Mouse (Mus musculus) heart, embryonic 16.5 days (tissue): Measurements from ENCODE around the gene Agfg2. TPM values are rescaled to one million over a fixed set of nuclear protein-coding genes. Genes with fewer than 3 reads are reported as not detected.
A peak's percentile ranks its signal among the peaks of the same experiment; 100 is the strongest.

Experiments used
- ATAC-seq: fragments of 200-750 bp; cut with Nextera tagmentation; replicated peaks from 2 replicates; pipeline ENCODE4 v1.8.0; 2017; ENCODE audit warnings: moderate number of reproducible peaks; ENCODE audit not compliant: insufficient read depth, low FRiP score; ENCODE audit errors: extremely low read depth
- H3K27ac ChIP-seq: fragments of 300-500 bp; sonication (generic); 2 replicates; pipeline ENCODE4 v1.5.1; 2014; ENCODE audit warnings: mild to moderate bottlenecking, low read length, control low read depth, moderate library complexity
- H3K27me3 ChIP-seq: fragments of 300-500 bp; sonication (generic); 2 replicates; pipeline ENCODE4 v1.6.1; 2014; ENCODE audit warnings: low read length, mixed read lengths; ENCODE audit not compliant: control insufficient read depth, insufficient read depth
- H3K36me3 ChIP-seq: fragments of 300-500 bp; sonication (generic); 2 replicates; pipeline ENCODE4 v1.6.1; 2014; ENCODE audit not compliant: control insufficient read depth, insufficient read depth
- H3K4me1 ChIP-seq: fragments of 300-500 bp; sonication (generic); 2 replicates; pipeline ENCODE4 v1.6.1; 2014; ENCODE audit warnings: low read length, mixed read lengths; ENCODE audit not compliant: control insufficient read depth, insufficient read depth
- H3K4me2 ChIP-seq: fragments of 300-500 bp; sonication (generic); 2 replicates; pipeline ENCODE4 v1.6.1; 2014; ENCODE audit warnings: low read depth, mild to moderate bottlenecking, control low read depth, low read length
- H3K4me3 ChIP-seq: fragments of 300-500 bp; sonication (generic); 2 replicates; pipeline ENCODE4 v1.5.1; 2014; ENCODE audit warnings: mild to moderate bottlenecking, control low read depth, low read length
- H3K9ac ChIP-seq: fragments of 300-500 bp; sonication (generic); 2 replicates; pipeline ENCODE4 v1.6.1; 2014; ENCODE audit warnings: low read length, control low read depth
- H3K9me3 ChIP-seq: fragments of 300-500 bp; sonication (generic); replicated peaks from 2 replicates; pipeline ENCODE4 v1.6.1; 2016; ENCODE audit warnings: low read length; ENCODE audit not compliant: control insufficient read depth
- WGBS: fragments of 180-500 bp; shearing (Covaris S2); extraction: QIAGEN DNeasy Blood & Tissue Kit; methylation state at CpG from one replicate; pipeline ENCODE4 v1.1.7; 2014; 5-methylcytosine and 5-hydroxymethylcytosine counted together
- polyA plus RNA-seq: library from polyadenylated mRNA; unstranded; fragments of >200 nt; fragmentation: Nextera tagmentation; extraction: Ambion mirVana; gene quantifications from 2 replicates; pipeline ENCODE4 v1.2.1, GENCODE M21; 2015

Agfg2 gene
- polyA plus RNA-seq, 1 experiment from 2014 or later = 21.0 TPM

DNA sequence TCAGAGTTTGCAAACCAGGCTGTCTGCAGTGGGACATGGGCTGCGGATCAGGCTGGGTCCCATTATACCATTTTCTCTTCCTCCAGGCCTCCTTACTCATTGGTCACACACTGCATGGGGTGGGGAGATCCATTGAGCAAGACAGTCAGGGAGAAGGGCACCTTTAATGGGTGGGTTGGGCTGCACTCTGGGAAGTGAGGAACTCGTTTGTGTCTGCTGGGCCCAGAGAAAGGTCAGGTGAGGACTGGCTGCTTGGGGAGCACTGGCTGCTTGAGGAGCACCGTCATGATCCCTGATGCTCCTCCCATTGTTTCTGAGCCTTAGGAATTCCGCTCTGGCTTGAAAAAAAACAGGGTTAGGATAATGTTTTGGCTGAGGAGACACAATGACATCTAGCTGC is 41.6 kb downstream of the Agfg2 start:
- H3K9me3 ChIP-seq = no peaks in the 10 kb centered on the region
- 66% methylated on average over 4 of the region's 4 CpGs for WGBS
- H3K9ac ChIP-seq = no peak overlapping the region
- H3K4me1 ChIP-seq = peaks cover 9% of the 10 kb centered on the region; the same call in 1 of the 2 replicates
- peaks cover 37% of the 10 kb centered on the region for H3K36me3 ChIP-seq
- peaks cover 25% of the 10 kb centered on the region for H3K27me3 ChIP-seq
- no peak overlapping the region for H3K27ac ChIP-seq
- ATAC-seq = no peak
- no peak overlapping the region for H3K4me2 ChIP-seq
- no peak overlapping the region for H3K4me3 ChIP-seq

DNA sequence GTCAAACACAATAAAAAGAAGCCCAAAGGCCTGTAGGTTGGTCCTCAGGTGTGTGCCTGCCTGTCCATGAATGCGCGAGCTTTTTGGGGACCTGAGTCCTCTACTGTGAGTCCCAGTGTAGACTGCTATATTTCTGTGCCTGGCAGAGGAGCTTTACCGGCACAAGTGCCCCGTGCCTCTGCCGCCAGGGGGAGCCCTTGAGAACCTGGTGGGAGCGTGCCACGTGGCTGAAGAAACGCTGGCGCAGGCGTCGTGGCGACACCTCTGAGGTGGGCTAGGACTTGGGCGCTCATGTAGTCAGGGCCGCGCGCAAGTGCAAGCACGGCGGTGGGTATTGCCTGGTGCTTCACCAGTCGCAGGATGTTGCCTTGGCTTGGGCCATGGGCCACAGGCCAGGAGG is 43.5 kb downstream of the Agfg2 start, which contains the start of gene Sap25:
TSS of gene Sap25 (plus strand) at position 281 of the 400 bp plus-strand sequence.
- Histone ChIP-seq H3K9me3 (no peaks in the 10 kb centered on the region), H3K27ac (no peak within 1 kb of the TSS), H3K36me3 (peaks cover 54% of the 10 kb centered on the region), H3K27me3 (peaks cover 21% of the 10 kb centered on the region), H3K4me2 (no peak within 1 kb of the TSS), H3K4me1 (peaks cover 9% of the 10 kb centered on the region; the same call in 1 of the 2 replicates), H3K4me3 (no peak within 1 kb of the TSS), H3K9ac (no peak within 1 kb of the TSS)
- ATAC-seq = no peak
- WGBS = 88% methylated on average over 19 of the region's 19 CpGs

DNA sequence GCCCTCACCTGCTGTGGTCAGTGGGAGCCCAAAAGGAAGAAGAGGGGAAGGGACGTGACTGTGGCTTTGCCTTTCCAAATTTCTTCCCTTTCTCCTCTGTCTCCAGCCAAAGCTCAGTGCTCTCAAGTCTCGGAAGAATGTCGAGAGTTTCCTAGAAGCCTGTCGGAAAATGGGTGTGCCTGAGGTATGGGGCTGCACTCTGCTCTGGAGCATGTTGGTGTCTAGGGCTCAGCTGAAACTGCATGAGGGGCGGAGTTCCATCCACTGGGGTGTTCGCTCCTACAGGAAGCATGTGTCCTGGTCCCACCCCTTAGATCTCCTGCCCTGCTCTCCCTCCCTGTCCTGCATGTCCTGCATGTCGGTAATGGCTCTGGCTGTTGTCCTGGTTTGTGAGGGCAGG is 45.1 kb downstream of the Agfg2 start:
- peaks cover 3% of the 10 kb centered on the region; the same call in 1 of the 2 replicates for H3K4me1 ChIP-seq
- peaks cover 64% of the 10 kb centered on the region for H3K36me3 ChIP-seq
- ATAC-seq = no peak
- H3K9me3 ChIP-seq = no peaks in the 10 kb centered on the region
- no peak overlapping the region for H3K4me2 ChIP-seq
- 63% methylated on average over 7 of the region's 7 CpGs for WGBS
- no peak overlapping the region for H3K27ac ChIP-seq
- H3K27me3 ChIP-seq = peaks cover 7% of the 10 kb centered on the region
- no peak overlapping the region for H3K4me3 ChIP-seq
- H3K9ac ChIP-seq = no peak overlapping the region

DNA sequence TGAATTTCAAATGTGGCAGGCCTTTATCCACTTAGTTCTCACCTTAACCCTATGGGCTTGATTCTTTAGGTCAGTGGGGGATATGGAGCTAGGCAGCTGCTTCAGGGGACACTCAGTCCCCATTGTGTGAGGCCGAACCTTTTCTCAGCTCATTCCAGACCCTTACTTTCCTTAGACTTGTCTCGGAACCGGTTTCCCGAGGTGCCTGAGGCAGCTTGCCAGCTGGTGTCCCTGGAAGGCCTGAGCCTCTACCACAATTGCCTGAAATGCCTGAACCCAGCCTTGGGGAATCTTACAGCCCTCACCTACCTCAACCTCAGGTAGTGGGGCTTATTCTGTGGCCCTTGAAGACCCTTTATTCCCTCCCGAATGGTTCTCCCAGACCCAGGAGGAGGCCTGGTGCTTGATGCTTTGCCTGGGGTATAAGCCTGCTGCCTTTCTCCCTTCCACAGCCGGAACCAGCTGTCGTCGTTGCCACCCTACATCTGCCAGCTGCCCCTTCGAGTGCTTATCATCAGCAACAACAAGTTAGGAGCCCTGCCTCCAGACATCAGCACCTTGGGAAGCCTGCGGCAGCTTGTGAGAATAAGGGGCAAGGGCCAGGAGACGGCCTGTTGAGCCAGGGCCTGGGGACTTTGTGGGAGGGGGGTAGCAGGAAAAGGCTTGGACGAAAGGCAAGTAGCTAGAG is 51.0 kb downstream of the Agfg2 start:
- H3K9me3 ChIP-seq = no peaks in the 10 kb centered on the region
- H3K9ac ChIP-seq = no peak overlapping the region
- no peaks in the 10 kb centered on the region for H3K27me3 ChIP-seq
- no peak for ATAC-seq
- H3K4me2 ChIP-seq = no peak overlapping the region
- H3K4me1 ChIP-seq = peaks cover 22% of the 10 kb centered on the region
- no peak overlapping the region for H3K4me3 ChIP-seq
- WGBS = 66% methylated on average over 12 of the region's 12 CpGs
- no peak overlapping the region for H3K27ac ChIP-seq
- H3K36me3 ChIP-seq = peaks cover 38% of the 10 kb centered on the region

DNA sequence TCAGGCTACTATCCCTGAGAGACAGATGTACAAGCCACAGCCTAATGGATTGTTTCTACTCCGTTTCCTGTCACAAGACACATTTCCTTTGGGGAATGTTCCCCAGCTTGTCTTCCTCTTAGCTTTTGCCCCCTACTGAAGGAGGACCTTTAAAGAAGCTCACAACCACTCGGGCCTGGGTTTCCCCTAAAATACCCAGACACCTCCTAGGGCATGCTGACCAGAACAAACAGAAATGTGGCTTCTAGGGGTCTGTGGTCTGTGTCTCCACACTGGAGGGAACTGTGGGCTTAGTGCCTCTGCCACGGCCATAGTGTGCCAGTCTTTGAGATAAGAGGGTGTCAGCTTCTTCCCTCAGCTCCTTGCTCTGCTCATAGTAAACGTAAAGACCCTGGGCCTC is 52.9 kb downstream of the Agfg2 start:
- Histone ChIP-seq H3K27ac (peak overlapping the region; percentile 91), H3K36me3 (peaks cover 19% of the 10 kb centered on the region), H3K9ac (peak overlapping the region; percentile 89), H3K9me3 (no peaks in the 10 kb centered on the region), H3K4me1 (peaks cover 25% of the 10 kb centered on the region), H3K4me3 (peak overlapping the region; percentile 84), H3K4me2 (peak overlapping the region; percentile 91), H3K27me3 (no peaks in the 10 kb centered on the region)
- 36% methylated on average over 4 of the region's 4 CpGs for WGBS
- no peak for ATAC-seq

DNA sequence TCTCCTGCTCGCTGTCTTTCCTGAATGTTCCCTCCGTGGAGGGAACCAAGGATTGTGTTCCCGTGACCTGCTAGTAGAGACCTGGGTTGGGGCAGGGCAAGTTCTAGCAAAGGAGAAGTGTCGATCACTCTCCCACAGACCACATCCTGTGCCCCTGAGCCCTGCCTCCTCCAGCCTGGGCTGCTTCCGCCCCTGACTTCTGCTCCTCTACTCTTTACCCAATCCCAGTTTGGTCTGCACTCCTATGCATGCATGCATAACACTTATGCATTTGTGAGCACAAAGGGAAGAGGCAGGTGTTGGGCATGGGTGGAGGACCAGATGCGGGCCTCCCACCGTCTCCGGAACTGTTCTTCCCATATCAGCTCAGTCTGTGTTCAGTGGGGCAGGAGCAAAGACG is 53.4 kb downstream of the Agfg2 start:
- 46% methylated on average over 9 of the region's 9 CpGs for WGBS
- Histone ChIP-seq H3K27me3 (no peaks in the 10 kb centered on the region), H3K36me3 (peaks cover 15% of the 10 kb centered on the region), H3K9ac (peak overlapping the region; percentile 89), H3K4me1 (peaks cover 25% of the 10 kb centered on the region), H3K9me3 (no peaks in the 10 kb centered on the region), H3K4me3 (peak overlapping the region; percentile 84), H3K4me2 (peak overlapping the region; percentile 91), H3K27ac (peak overlapping the region; percentile 91)
- no peak for ATAC-seq

DNA sequence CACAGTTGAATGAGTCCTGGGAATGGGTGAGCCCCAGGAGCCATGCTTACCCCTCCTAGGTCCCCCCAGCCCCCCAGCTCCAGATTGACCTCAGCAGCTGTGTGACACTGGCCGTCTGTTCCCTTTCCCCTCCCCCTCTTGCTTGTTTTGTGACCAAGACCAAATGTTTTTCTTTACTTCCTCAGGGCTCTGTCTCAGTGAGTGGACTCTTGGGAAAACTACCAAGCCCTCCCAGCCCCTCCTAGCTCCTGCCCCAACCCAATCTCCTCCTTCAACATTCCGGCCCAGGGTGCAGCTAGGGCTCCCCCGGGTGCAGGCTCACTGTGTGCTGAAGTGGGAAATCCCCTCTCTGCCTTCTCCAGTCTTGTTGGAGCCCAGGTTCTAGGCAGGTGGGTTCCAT is 53.9 kb downstream of the Agfg2 start:
- H3K27ac ChIP-seq = peak overlapping the region; percentile 91
- no peaks in the 10 kb centered on the region for H3K27me3 ChIP-seq
- peaks cover 25% of the 10 kb centered on the region for H3K4me1 ChIP-seq
- 29% methylated on average over 3 of the region's 3 CpGs for WGBS
- ATAC-seq = no peak
- peak overlapping the region; percentile 84 for H3K4me3 ChIP-seq
- peak overlapping the region; percentile 89 for H3K9ac ChIP-seq
- H3K4me2 ChIP-seq = peak overlapping the region; percentile 91
- H3K9me3 ChIP-seq = no peaks in the 10 kb centered on the region
- peaks cover 11% of the 10 kb centered on the region for H3K36me3 ChIP-seq

DNA sequence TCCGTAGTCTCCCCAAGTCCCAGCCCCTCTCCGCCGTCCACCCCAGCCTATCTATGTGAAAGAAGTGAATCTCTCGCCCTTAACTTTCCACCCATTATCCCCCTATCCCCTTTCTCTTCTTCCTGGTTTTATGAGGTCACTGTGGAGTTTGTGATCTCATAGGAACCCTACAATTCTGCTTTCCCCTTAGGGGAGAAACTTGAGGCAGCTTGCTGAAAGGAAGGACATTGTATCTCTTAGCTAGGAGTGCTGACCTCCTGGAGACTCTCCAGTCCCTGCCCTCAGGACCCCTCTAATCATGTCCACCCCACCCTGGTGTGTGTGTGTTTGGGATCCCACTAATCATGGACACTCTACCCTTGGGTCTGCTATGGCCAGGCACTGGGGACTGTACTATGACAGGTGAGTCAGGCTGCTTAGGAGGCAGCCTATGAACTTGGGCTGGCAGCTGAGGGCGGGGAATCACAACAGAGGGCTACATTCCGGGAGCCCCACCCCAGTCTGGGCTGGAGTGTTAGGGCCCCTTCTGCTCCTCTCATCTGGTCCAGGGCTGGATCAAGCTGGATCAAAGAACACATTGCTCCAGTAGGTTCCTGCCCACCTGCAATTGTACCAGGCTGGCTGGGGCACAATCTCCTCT is 54.5 kb downstream of the Agfg2 start:
- Histone ChIP-seq H3K4me1 (peaks cover 25% of the 10 kb centered on the region), H3K9me3 (no peaks in the 10 kb centered on the region), H3K27me3 (no peaks in the 10 kb centered on the region), H3K9ac (peak overlapping the region; percentile 89), H3K27ac (peak overlapping the region; percentile 91), H3K4me2 (peak overlapping the region; percentile 91), H3K36me3 (peaks cover 5% of the 10 kb centered on the region), H3K4me3 (peak overlapping the region; percentile 84)
- no peak for ATAC-seq
- 18% methylated on average over 6 of the region's 6 CpGs for WGBS

DNA sequence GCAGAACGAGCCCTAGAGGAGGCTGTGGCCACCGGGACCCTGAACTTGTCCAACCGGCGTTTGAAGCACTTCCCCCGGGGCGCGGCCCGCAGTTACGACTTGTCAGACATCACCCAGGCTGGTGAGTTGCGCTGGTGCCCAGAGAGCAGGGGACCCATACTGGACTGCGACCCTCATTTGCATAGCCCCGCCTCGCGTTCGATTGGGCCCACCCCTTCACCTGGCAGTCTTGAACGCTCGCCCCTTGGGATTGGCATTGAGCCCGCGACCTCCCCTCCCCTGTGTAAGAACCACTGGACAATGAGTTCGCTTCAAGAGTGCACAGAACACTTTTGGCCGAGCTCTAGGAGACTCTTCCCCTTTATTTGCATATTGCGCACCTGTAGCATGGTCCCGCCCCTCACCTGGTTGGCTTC is 55.2 kb downstream of the Agfg2 start:
- H3K9me3 ChIP-seq = no peaks in the 10 kb centered on the region
- peaks cover 25% of the 10 kb centered on the region for H3K4me1 ChIP-seq
- peak overlapping the region; percentile 91 for H3K4me2 ChIP-seq
- peak overlapping the region; percentile 91 for H3K27ac ChIP-seq
- no peaks in the 10 kb centered on the region for H3K27me3 ChIP-seq
- peaks cover 5% of the 10 kb centered on the region for H3K36me3 ChIP-seq
- ATAC-seq = peak; percentile 8; the same call in 1 of the 2 replicates
- H3K4me3 ChIP-seq = peak overlapping the region; percentile 84
- under 1% methylated on average over 23 of the region's 23 CpGs for WGBS
- peak overlapping the region; percentile 89 for H3K9ac ChIP-seq
